Mouse (Mus musculus) hindbrain, embryonic 14.5 days (tissue): ENCODE data around the gene Nxf3. TPM values are rescaled to one million over a fixed set of nuclear protein-coding genes. Genes with fewer than 3 reads are reported as not detected.
A peak's percentile ranks its signal among the peaks of the same experiment; 100 is the strongest.
"Not testable (repeated sequence)": the region's sequence is repeated elsewhere in the genome, so short reads cannot be mapped to it uniquely, and the experiment has no call there.

Source experiments
- ATAC-seq: fragments of 200-750 bp; cut with Nextera tagmentation; 2 replicates; pipeline ENCODE4 v1.8.0; 2017; ENCODE audit warnings: moderate number of reproducible peaks, mild to moderate bottlenecking, moderate TSS enrichment, moderate library complexity; ENCODE audit not compliant: low FRiP score
- DNase-seq: peaks from one replicate; pipeline ENCODE4 v3.0.0-alpha.2; 2015; ENCODE audit warnings: low spot score
- H3K27ac ChIP-seq: fragments of 300-500 bp; sonication (generic); 2 replicates; pipeline ENCODE4 v1.5.1; 2014; ENCODE audit warnings: mild to moderate bottlenecking, moderate library complexity
- H3K27me3 ChIP-seq: fragments of 300-500 bp; sonication (generic); 2 replicates; pipeline ENCODE4 v1.6.1; 2014; ENCODE audit warnings: mild to moderate bottlenecking, low read length, mixed read lengths; ENCODE audit not compliant: control insufficient read depth, insufficient read depth
- H3K36me3 ChIP-seq: fragments of 300-500 bp; sonication (generic); replicated peaks from 2 replicates; pipeline ENCODE4 v1.6.1; 2014; ENCODE audit not compliant: control insufficient read depth, insufficient read depth
- H3K4me1 ChIP-seq: fragments of 300-500 bp; sonication (generic); replicated peaks from 2 replicates; pipeline ENCODE4 v1.6.1; 2014; ENCODE audit warnings: antibody characterized with exemption, low read length, mixed read lengths; ENCODE audit not compliant: control insufficient read depth, insufficient read depth
- H3K4me2 ChIP-seq: fragments of 300-500 bp; sonication (generic); replicated peaks from 2 replicates; pipeline ENCODE4 v1.6.1; 2014; ENCODE audit warnings: mild to moderate bottlenecking, moderate library complexity
- H3K4me3 ChIP-seq: fragments of 300-500 bp; sonication (generic); replicated peaks from 2 replicates; pipeline ENCODE4 v1.5.1; 2014; ENCODE audit warnings: mild to moderate bottlenecking, low read length
- H3K9ac ChIP-seq: fragments of 300-500 bp; sonication (generic); 2 replicates; pipeline ENCODE4 v1.6.1; 2014
- H3K9me3 ChIP-seq: fragments of 300-500 bp; sonication (generic); 2 replicates; pipeline ENCODE4 v1.6.1; 2016; ENCODE audit warnings: low read length; ENCODE audit not compliant: control insufficient read depth
- WGBS: fragments of 180-500 bp; shearing (Covaris S2); extraction: QIAGEN DNeasy Blood & Tissue Kit; methylation state at CpG from one replicate; pipeline ENCODE4 v1.1.7; 2014; 5-methylcytosine and 5-hydroxymethylcytosine counted together
- polyA plus RNA-seq: library from polyadenylated mRNA; unstranded; fragments of >200 nt; fragmentation: Nextera tagmentation; extraction: Ambion mirVana; gene quantifications from 2 replicates; pipeline ENCODE4 v1.2.1, GENCODE M21; 2014

The Nxf3 gene
- polyA plus RNA-seq, 1 experiment from 2014 or later = not detected

- ATAC-seq (no peak), DNase-seq (no peak)
- Histone ChIP-seq H3K36me3 (no peaks in the 10 kb centered on the region), H3K9me3 (no peaks in the 10 kb centered on the region), H3K27ac (no peak overlapping the region), H3K27me3 (no peaks in the 10 kb centered on the region), H3K4me1 (no peaks in the 10 kb centered on the region), H3K4me3 (no peak overlapping the region), H3K4me2 (no peak overlapping the region), H3K9ac (no peak overlapping the region)
- WGBS = 47% methylated on average over 2 of the region's 2 CpGs
Observed at GRCm38 (mm10) chrX:136092497-136093279, 7.6 kb upstream of the Nxf3 start.

- WGBS = no CpG with 5 or more reads among the region's 32 CpGs
- H3K9me3 ChIP-seq, DNase-seq, H3K27me3 ChIP-seq, H3K4me1 ChIP-seq: not testable (repeated sequence)
- ATAC-seq = peak; percentile 98
- H3K9ac ChIP-seq = peak within 1 kb of the TSS; percentile 65
- peak within 1 kb of the TSS; percentile 53 for H3K4me2 ChIP-seq
- peaks cover 19% of the 10 kb centered on the region for H3K36me3 ChIP-seq
- peak within 1 kb of the TSS; percentile 86 for H3K27ac ChIP-seq
- peak within 1 kb of the TSS; percentile 44 for H3K4me3 ChIP-seq
Observed at GRCm38 (mm10) chrX:136068020-136068419, 17.0 kb downstream of the Nxf3 start, which contains the start of gene Bex2. Gene Bex2, minus strand, starts transcription at chrX:136068236.

GRCm38 (mm10) chrX:136067201-136067991 lies 17.7 kb downstream of the Nxf3 start:
- ATAC-seq = peak; percentile 75
- DNase-seq = peak; percentile 50
- not testable (repeated sequence) for H3K4me1 ChIP-seq, H3K9me3 ChIP-seq, H3K27me3 ChIP-seq
- H3K4me3 ChIP-seq = peak overlapping the region; percentile 44
- WGBS = 22% methylated on average over 4 of the region's 48 CpGs
- peaks cover 19% of the 10 kb centered on the region for H3K36me3 ChIP-seq
- peak overlapping the region; percentile 65 for H3K9ac ChIP-seq
- peak overlapping the region; percentile 86 for H3K27ac ChIP-seq
- H3K4me2 ChIP-seq = peak overlapping the region; percentile 53

GRCm38 (mm10) chrX:136060698-136061097 lies 24.4 kb downstream of the Nxf3 start:
- Histone ChIP-seq H3K4me1 (no peaks in the 10 kb centered on the region), H3K9ac (no peak overlapping the region), H3K27me3 (0 out of 2 replicates have a peak, but pooled peaks cover 4% of the 10 kb centered on the region), H3K9me3 (no peaks in the 10 kb centered on the region), H3K27ac (no peak overlapping the region), H3K4me3 (no peak overlapping the region), H3K36me3 (peaks cover 6% of the 10 kb centered on the region; the same call in 1 of the 2 replicates), H3K4me2 (no peak overlapping the region)
- WGBS = 78% methylated on average over 1 of the region's 1 CpGs
- ATAC-seq = no peak
- DNase-seq = no peak

GRCm38 (mm10) chrX:136051219-136051618 lies 33.8 kb downstream of the Nxf3 start:
- Histone ChIP-seq H3K27me3 (no peaks in the 10 kb centered on the region), H3K9me3 (no peaks in the 10 kb centered on the region), H3K9ac (no peak overlapping the region), H3K27ac (no peak overlapping the region), H3K4me3 (no peak overlapping the region), H3K36me3 (no peaks in the 10 kb centered on the region), H3K4me1 (no peaks in the 10 kb centered on the region), H3K4me2 (no peak overlapping the region)
- DNase-seq (no peak), ATAC-seq (no peak)
- WGBS = 78% methylated on average over 2 of the region's 2 CpGs

GRCm38 (mm10) chrX:136047528-136047927 lies 37.5 kb downstream of the Nxf3 start:
- H3K9me3 ChIP-seq = no peaks in the 10 kb centered on the region
- peak; percentile 62; the same call in 1 of the 2 replicates for ATAC-seq
- no peak overlapping the region for H3K4me3 ChIP-seq
- WGBS = 20% methylated on average over 5 of the region's 5 CpGs
- H3K27me3 ChIP-seq = no peaks in the 10 kb centered on the region
- no peaks in the 10 kb centered on the region for H3K4me1 ChIP-seq
- DNase-seq = peak; percentile 83
- H3K4me2 ChIP-seq = no peak overlapping the region
- no peak overlapping the region for H3K9ac ChIP-seq
- H3K36me3 ChIP-seq = no peaks in the 10 kb centered on the region
- H3K27ac ChIP-seq = no peak overlapping the region

- no peaks in the 10 kb centered on the region for H3K9me3 ChIP-seq
- H3K4me1 ChIP-seq = no peaks in the 10 kb centered on the region
- ATAC-seq (no peak), DNase-seq (no peak)
- H3K4me2 ChIP-seq = no peak overlapping the region
- 81% methylated on average over 1 of the region's 1 CpGs for WGBS
- H3K27me3 ChIP-seq = 0 out of 2 replicates have a peak, but pooled peaks cover 3% of the 10 kb centered on the region
- H3K9ac ChIP-seq = no peak overlapping the region
- no peak overlapping the region for H3K27ac ChIP-seq
- no peak overlapping the region for H3K4me3 ChIP-seq
- no peaks in the 10 kb centered on the region for H3K36me3 ChIP-seq
Observed at GRCm38 (mm10) chrX:136043726-136044125, 41.3 kb downstream of the Nxf3 start.

- 10% methylated on average over 1 of the region's 49 CpGs for whole genome bisulfite sequencing
- H3K27me3 ChIP-seq, H3K27ac ChIP-seq, DNase-seq, H3K9me3 ChIP-seq, H3K36me3 ChIP-seq, H3K4me1 ChIP-seq: not testable (repeated sequence)
- H3K4me2 ChIP-seq = peak within 1 kb of the TSS; percentile 56
- H3K9ac ChIP-seq = peak within 1 kb of the TSS; percentile 20; the same call in 1 of the 2 replicates
- H3K4me3 ChIP-seq = peak within 1 kb of the TSS; percentile 28
- peak; percentile 95 for ATAC-seq
Observed at GRCm38 (mm10) chrX:136032799-136033763, 52.0 kb downstream of the Nxf3 start, which contains the start of gene Arxes1. Gene Arxes1, plus strand, starts transcription at chrX:136033367.
